Mouse (Mus musculus): ENCODE data around the gene Klhl3. TPM values are rescaled to one million over a fixed set of nuclear protein-coding genes. Genes with fewer than 3 reads are reported as not detected.

Gene Klhl3
- polyA plus RNA-seq, 1 experiment from 2014 or later: 10.7 TPM

DNA sequence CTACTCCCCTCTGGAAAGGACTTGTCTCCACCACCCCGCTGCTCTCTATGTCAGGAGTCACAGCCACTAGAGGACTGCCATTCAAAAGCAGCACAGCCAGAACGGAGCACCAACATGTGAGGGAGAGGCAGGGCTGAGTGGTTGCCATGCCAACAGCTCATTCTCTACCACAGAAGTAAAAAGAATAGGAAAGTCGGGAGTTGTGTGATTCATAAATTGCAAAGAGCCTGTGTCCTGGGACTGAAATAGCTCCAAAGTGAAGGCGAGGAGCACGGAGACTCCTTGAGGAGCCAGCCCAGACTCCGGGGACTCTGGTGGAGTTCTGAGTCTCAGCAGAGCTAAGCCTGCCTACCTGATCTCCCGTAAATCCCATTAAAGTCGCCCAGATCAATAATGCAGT, 22.7 kb downstream of the Klhl3 start:
- no peaks in the 10 kb centered on the region for H3K9me3 ChIP-seq (replicated peaks; ENCODE audit: low read length)
- H3K4me1 ChIP-seq (replicated peaks; ENCODE audit: insufficient read depth, low read length): 0 out of 2 replicates have a peak, but pooled peaks cover 5% of the 10 kb centered on the region
- DNase-seq (ENCODE audit: low spot score) (no peak), ATAC-seq (replicated peaks; ENCODE audit: low FRiP score, low read depth) (no peak)
- H3K27me3 ChIP-seq (ENCODE audit: insufficient read depth, low read length): no peaks in the 10 kb centered on the region
- no peak overlapping the region for H3K4me2 ChIP-seq (ENCODE audit: low read length)
- no peak for TF ChIP-seq CTCF (IDR thresholded peaks at IDR 0.05; ENCODE audit: low read depth)
- WGBS: 50% methylated on average over 8 of the region's 8 CpGs
- 0 out of 2 replicates have a peak, but pooled peaks cover 3% of the 10 kb centered on the region for H3K36me3 ChIP-seq (ENCODE audit: insufficient read depth, low read length)
- no peak overlapping the region for H3K27ac ChIP-seq
- no peak overlapping the region for H3K9ac ChIP-seq (ENCODE audit: low read depth, low read length)
- no peak overlapping the region for H3K4me3 ChIP-seq (replicated peaks; ENCODE audit: low read depth, low read length)

DNA sequence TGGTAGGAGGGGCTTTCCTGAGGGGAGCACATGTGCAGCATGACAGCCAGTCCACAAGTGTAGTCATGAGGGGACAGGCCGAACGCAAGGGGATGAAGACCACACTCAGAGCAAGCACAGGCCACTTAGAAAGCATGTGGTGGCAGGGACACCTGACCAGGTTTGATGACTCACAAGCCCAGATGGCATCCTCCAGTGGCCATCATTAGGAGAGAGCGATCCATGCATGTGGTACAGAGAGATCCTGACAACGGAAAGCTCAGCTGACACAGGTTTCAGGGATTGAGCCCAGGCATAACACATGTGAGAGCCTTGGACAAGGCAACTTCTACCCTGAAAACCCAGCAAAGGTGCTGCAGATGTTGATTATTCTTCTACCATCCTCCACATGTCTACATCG, 29.0 kb downstream of the Klhl3 start:
- Histone ChIP-seq H3K9ac (ENCODE audit: low read depth, low read length) (no peak overlapping the region), H3K27ac (no peak overlapping the region)
- no peak for ATAC-seq (replicated peaks; ENCODE audit: low FRiP score, low read depth)

DNA sequence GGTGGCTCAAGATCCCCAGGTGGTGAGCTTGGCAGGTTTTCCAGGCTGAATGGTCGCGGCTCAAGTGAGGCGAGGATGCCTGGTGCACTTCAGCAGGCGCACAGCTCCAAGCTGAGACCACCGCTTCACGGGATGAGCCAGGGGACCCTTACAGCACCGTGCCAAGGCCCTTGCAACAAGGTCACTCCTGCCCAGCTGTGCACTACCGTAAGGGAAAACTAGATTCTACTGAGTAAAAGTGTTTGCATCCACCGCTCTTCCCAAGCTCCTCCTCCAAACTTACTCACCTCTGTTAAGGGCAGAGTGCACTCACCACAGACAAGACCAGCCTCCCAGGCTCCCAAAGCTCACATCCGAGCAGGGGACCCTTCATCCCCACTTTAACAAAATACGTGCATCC, 29.9 kb downstream of the Klhl3 start:
- no peak for ATAC-seq (replicated peaks; ENCODE audit: low FRiP score, low read depth)
- DNase-seq (ENCODE audit: low spot score): no peak
- H3K9me3 ChIP-seq (replicated peaks; ENCODE audit: low read length): no peaks in the 10 kb centered on the region
- H3K9ac ChIP-seq (ENCODE audit: low read depth, low read length): no peak overlapping the region
- H3K4me2 ChIP-seq (ENCODE audit: low read length): no peak overlapping the region
- WGBS: 80% methylated on average over 11 of the region's 11 CpGs
- no peaks in the 10 kb centered on the region for H3K27me3 ChIP-seq (ENCODE audit: insufficient read depth, low read length)
- no peak for TF ChIP-seq CTCF (IDR thresholded peaks at IDR 0.05; ENCODE audit: low read depth)
- H3K27ac ChIP-seq: no peak overlapping the region
- H3K4me1 ChIP-seq (replicated peaks; ENCODE audit: insufficient read depth, low read length): no peaks in the 10 kb centered on the region
- H3K36me3 ChIP-seq (ENCODE audit: insufficient read depth, low read length): 0 out of 2 replicates have a peak, but pooled peaks cover 6% of the 10 kb centered on the region
- H3K4me3 ChIP-seq (replicated peaks; ENCODE audit: low read depth, low read length): no peak overlapping the region

More for the DNA sequence above, 29.0 kb downstream of the Klhl3 start:
- no peaks in the 10 kb centered on the region for H3K4me1 ChIP-seq (replicated peaks; ENCODE audit: insufficient read depth, low read length)
- no peaks in the 10 kb centered on the region for H3K27me3 ChIP-seq (ENCODE audit: insufficient read depth, low read length)
- 0 out of 2 replicates have a peak, but pooled peaks cover 6% of the 10 kb centered on the region for H3K36me3 ChIP-seq (ENCODE audit: insufficient read depth, low read length)
- no peak for DNase-seq (ENCODE audit: low spot score)
- TF ChIP-seq CTCF (IDR thresholded peaks at IDR 0.05; ENCODE audit: low read depth): no peak
- WGBS: 88% methylated on average over 5 of the region's 5 CpGs
- no peak overlapping the region for H3K4me3 ChIP-seq (replicated peaks; ENCODE audit: low read depth, low read length)
- no peak overlapping the region for H3K4me2 ChIP-seq (ENCODE audit: low read length)
- H3K9me3 ChIP-seq (replicated peaks; ENCODE audit: low read length): no peaks in the 10 kb centered on the region

DNA sequence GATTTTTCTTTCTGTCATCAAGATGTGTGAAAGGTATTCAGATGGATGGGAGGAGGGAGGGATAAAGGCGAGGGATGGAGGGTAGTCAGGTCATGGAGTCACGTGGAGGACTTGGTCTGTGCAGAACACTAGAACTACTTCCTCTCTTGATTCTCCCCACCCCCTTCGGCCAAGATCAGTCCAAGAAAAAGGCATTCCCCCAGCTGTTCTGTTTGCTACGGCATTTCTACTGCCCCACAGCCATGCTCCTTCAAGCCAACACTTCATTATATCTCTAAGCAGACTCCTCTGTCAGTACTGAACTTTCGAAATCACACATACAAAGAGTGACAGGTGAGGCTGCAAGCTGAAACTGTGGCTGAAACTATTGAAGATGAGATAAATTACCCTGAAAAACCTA, 30.3 kb downstream of the Klhl3 start:
- ATAC-seq (replicated peaks; ENCODE audit: low FRiP score, low read depth): no peak
- H3K36me3 ChIP-seq (ENCODE audit: insufficient read depth, low read length): 0 out of 2 replicates have a peak, but pooled peaks cover 6% of the 10 kb centered on the region
- no peak overlapping the region for H3K4me3 ChIP-seq (replicated peaks; ENCODE audit: low read depth, low read length)
- H3K9ac ChIP-seq (ENCODE audit: low read depth, low read length): no peak overlapping the region
- no peaks in the 10 kb centered on the region for H3K9me3 ChIP-seq (replicated peaks; ENCODE audit: low read length)
- H3K27me3 ChIP-seq (ENCODE audit: insufficient read depth, low read length): no peaks in the 10 kb centered on the region
- no peak for DNase-seq (ENCODE audit: low spot score)
- TF ChIP-seq CTCF (IDR thresholded peaks at IDR 0.05; ENCODE audit: low read depth): no peak
- H3K27ac ChIP-seq: no peak overlapping the region
- no peak overlapping the region for H3K4me2 ChIP-seq (ENCODE audit: low read length)
- 63% methylated on average over 5 of the region's 5 CpGs for WGBS
- H3K4me1 ChIP-seq (replicated peaks; ENCODE audit: insufficient read depth, low read length): no peaks in the 10 kb centered on the region

DNA sequence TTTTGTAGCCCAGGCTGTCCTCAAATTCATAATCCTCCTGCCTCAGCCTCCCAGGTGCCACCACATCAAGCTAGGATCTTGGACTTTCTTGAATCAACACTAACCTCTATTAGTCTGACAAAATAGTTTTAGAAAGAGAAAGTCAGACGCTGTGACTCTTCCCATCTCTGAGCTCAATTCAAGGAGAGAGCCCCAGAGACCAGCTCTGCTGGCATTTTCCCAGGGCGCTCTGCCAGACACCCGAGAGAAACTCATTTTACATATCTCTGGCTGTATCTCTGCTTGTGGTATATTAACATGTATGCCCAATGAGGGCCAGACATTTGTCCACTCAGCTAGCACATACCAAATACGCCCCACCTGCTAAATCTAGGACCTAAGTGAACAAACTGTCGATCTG, 35.0 kb downstream of the Klhl3 start:
- Histone ChIP-seq H3K27ac (no peak overlapping the region), H3K9me3 (replicated peaks; ENCODE audit: low read length) (no peaks in the 10 kb centered on the region), H3K27me3 (ENCODE audit: insufficient read depth, low read length) (no peaks in the 10 kb centered on the region), H3K4me1 (replicated peaks; ENCODE audit: insufficient read depth, low read length) (no peaks in the 10 kb centered on the region), H3K4me3 (replicated peaks; ENCODE audit: low read depth, low read length) (no peak overlapping the region), H3K36me3 (ENCODE audit: insufficient read depth, low read length) (0 out of 2 replicates have a peak, but pooled peaks cover 3% of the 10 kb centered on the region), H3K9ac (ENCODE audit: low read depth, low read length) (no peak overlapping the region), H3K4me2 (ENCODE audit: low read length) (no peak overlapping the region)
- DNase-seq (ENCODE audit: low spot score) (no peak), ATAC-seq (replicated peaks; ENCODE audit: low FRiP score, low read depth) (no peak)
- whole genome bisulfite sequencing: 79% methylated on average over 5 of the region's 5 CpGs
- no peak for TF ChIP-seq CTCF (IDR thresholded peaks at IDR 0.05; ENCODE audit: low read depth)

DNA sequence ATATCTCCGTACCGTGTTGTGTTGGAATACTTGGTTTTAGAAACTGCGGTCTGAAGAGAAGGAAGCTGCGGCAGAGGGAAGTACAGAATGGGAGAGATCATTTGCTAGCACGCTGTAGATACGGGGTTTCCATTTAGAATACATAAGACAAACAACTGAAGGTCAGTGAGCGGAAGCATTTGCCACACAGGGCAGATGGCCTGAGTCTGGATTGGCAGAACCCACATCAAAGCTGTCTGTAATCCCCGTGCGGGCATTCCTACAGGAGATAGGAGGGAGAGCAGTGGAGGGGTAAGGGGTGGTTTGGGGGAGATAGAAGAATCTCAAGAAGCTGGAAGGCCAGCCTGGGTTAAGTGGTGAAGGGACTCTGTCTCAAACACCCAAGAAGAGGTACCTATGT, 38.5 kb downstream of the Klhl3 start:
- Histone ChIP-seq H3K9me3 (replicated peaks; ENCODE audit: low read length) (no peaks in the 10 kb centered on the region), H3K27ac (no peak overlapping the region), H3K4me3 (replicated peaks; ENCODE audit: low read depth, low read length) (no peak overlapping the region), H3K36me3 (ENCODE audit: insufficient read depth, low read length) (no peaks in the 10 kb centered on the region), H3K9ac (ENCODE audit: low read depth, low read length) (no peak overlapping the region), H3K4me2 (ENCODE audit: low read length) (no peak overlapping the region), H3K27me3 (ENCODE audit: insufficient read depth, low read length) (no peaks in the 10 kb centered on the region), H3K4me1 (replicated peaks; ENCODE audit: insufficient read depth, low read length) (no peaks in the 10 kb centered on the region)
- 79% methylated on average over 9 of the region's 9 CpGs for WGBS
- DNase-seq (ENCODE audit: low spot score) (no peak), ATAC-seq (replicated peaks; ENCODE audit: low FRiP score, low read depth) (no peak)
- TF ChIP-seq CTCF (IDR thresholded peaks at IDR 0.05; ENCODE audit: low read depth): no peak

DNA sequence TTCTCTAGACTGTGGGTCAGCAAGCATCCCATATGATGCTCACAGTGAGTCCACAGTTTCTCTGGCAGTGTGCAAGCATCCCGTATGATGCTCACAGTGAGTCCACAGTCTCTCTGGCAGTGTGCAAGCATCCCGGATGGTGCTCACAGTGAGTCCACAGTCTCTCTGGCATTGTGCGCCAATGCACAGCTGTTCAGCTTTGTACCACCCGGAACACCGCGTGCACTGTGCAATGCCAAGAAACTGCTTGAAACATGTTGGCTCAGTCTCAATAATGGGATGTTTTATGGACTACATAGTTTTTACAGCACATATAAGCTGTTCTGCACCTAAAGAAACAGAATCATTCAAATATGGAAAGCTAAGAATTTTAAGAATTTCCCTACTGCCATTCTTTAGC, 38.9 kb downstream of the Klhl3 start:
- Histone ChIP-seq H3K4me2 (ENCODE audit: low read length) (no peak overlapping the region), H3K9me3 (replicated peaks; ENCODE audit: low read length) (no peaks in the 10 kb centered on the region), H3K4me1 (replicated peaks; ENCODE audit: insufficient read depth, low read length) (no peaks in the 10 kb centered on the region), H3K4me3 (replicated peaks; ENCODE audit: low read depth, low read length) (no peak overlapping the region), H3K27ac (no peak overlapping the region), H3K27me3 (ENCODE audit: insufficient read depth, low read length) (no peaks in the 10 kb centered on the region), H3K9ac (ENCODE audit: low read depth, low read length) (no peak overlapping the region), H3K36me3 (ENCODE audit: insufficient read depth, low read length) (no peaks in the 10 kb centered on the region)
- DNase-seq (ENCODE audit: low spot score): no peak
- ATAC-seq (replicated peaks; ENCODE audit: low FRiP score, low read depth): no peak
- 81% methylated on average over 6 of the region's 6 CpGs for WGBS
- TF ChIP-seq CTCF (IDR thresholded peaks at IDR 0.05; ENCODE audit: low read depth): no peak
